Comparison of ENCODE assay signal across 9 mouse cellular contexts in genomic region chr11:62553633-62554032, GRCm38 (mm10). TPM values are rescaled to one million over a fixed set of nuclear protein-coding genes. Genes with fewer than 3 reads are reported as not detected.
DNase-seq lines count a peak whose midpoint lies in the region; ATAC-seq and TF ChIP-seq lines count a peak whose summit lies in the region.
"Had no signal": no experiment of that assay in that cellular context is flagged by ENCODE, and none has a peak within 500 bp of the region (broad histone marks: within the 10 kb centered on the region; RNA-seq: fewer than 3 reads in every experiment).

No protein-coding gene starts in this region.

- DNase-seq in lung, embryonic 14.5 days, result no peak
- no peak for DNase-seq in lung, postnatal 10 days
- no peak for DNase-seq in limb, embryonic 11.5 days (ENCODE audit: low spot score)
- no peak for DNase-seq in layer of hippocampus, adult 9-11 months
- DNase-seq in cerebellum, adult 11 months, result no peak
- DNase-seq: gastrocnemius, postnatal 10 days had no signal

- H3K4me2 ChIP-seq in lung, embryonic 14.5 days, result peak overlapping the region; percentile 99
- H3K4me2 ChIP-seq in limb, embryonic 11.5 days (ENCODE audit: low read depth, severe bottlenecking), result peak overlapping the region; percentile 70
- H3K4me2 ChIP-seq in neural tube, embryonic 15.5 days, result peak overlapping the region; percentile 74

- no peaks in the 10 kb centered on the region for H3K9me3 ChIP-seq in lung, embryonic 14.5 days (ENCODE audit: low read depth, low read length)
- no peaks in the 10 kb centered on the region for H3K9me3 ChIP-seq in limb, embryonic 11.5 days (ENCODE audit: control insufficient read depth, low read length)
- no peaks in the 10 kb centered on the region for H3K9me3 ChIP-seq in neural tube, embryonic 15.5 days (replicated peaks)

- TF ChIP-seq POLR2A in embryonic fibroblast, embryonic 13.5 days (IDR thresholded peaks at IDR 0.05; ENCODE audit: low read depth, low read length), result no peak

- H3K36me3 ChIP-seq in lung, embryonic 14.5 days (ENCODE audit: insufficient read depth), result peaks cover 27% of the 10 kb centered on the region
- H3K36me3 ChIP-seq in limb, embryonic 11.5 days (ENCODE audit: control insufficient read depth, insufficient read depth, low read length), result peaks cover 11% of the 10 kb centered on the region; the same call in 1 of the 2 replicates
- H3K36me3 ChIP-seq in neural tube, embryonic 15.5 days, result 0 out of 2 replicates have a peak, but pooled peaks cover 7% of the 10 kb centered on the region

- 70% methylated on average over 5 of the region's 5 CpGs for WGBS in lung, embryonic 14.5 days
- WGBS in limb, embryonic 11.5 days, result 82% methylated on average over 5 of the region's 5 CpGs
- WGBS in neural tube, embryonic 15.5 days, result 84% methylated on average over 5 of the region's 5 CpGs

- H3K27ac ChIP-seq in lung, embryonic 14.5 days (ENCODE audit: low read depth), result no peak overlapping the region
- H3K27ac ChIP-seq in embryonic fibroblast, embryonic 13.5 days (ENCODE audit: insufficient read depth, low read length), result no peak overlapping the region
- no peak overlapping the region for H3K27ac ChIP-seq in limb, embryonic 11.5 days (replicated peaks; ENCODE audit: low read depth, low read length)
- no peak overlapping the region for H3K27ac ChIP-seq in neural tube, embryonic 15.5 days (replicated peaks)

- no peak for TF ChIP-seq CTCF in lung, embryonic 14.5 days (IDR thresholded peaks at IDR 0.05; ENCODE audit: low read depth)
- no peak for TF ChIP-seq CTCF in embryonic fibroblast, embryonic 13.5 days (IDR thresholded peaks at IDR 0.05; ENCODE audit: borderline replicate concordance, insufficient read depth, low read length)

- no peak for ATAC-seq in lung, embryonic 14.5 days (ENCODE audit: insufficient read depth)
- ATAC-seq in limb, embryonic 11.5 days (ENCODE audit: insufficient number of reproducible peaks, low FRiP score, low TSS enrichment, low read depth), result no peak
- ATAC-seq in neural tube, embryonic 15.5 days (ENCODE audit: low FRiP score), result no peak
- no peak for ATAC-seq in granulocyte monocyte progenitor cell, adult 5-6 weeks (replicated peaks; ENCODE audit: poor library complexity, severe bottlenecking)

- no peaks in the 10 kb centered on the region for H3K27me3 ChIP-seq in lung, embryonic 14.5 days (ENCODE audit: insufficient read depth, low read length)
- no peaks in the 10 kb centered on the region for H3K27me3 ChIP-seq in limb, embryonic 11.5 days (ENCODE audit: control insufficient read depth, insufficient read depth, low read length)
- H3K27me3 ChIP-seq in neural tube, embryonic 15.5 days (replicated peaks), result no peaks in the 10 kb centered on the region

- peak overlapping the region; percentile 55 for H3K4me3 ChIP-seq in lung, embryonic 14.5 days (ENCODE audit: low read depth, low read length)
- peak overlapping the region; percentile 67 for H3K4me3 ChIP-seq in embryonic fibroblast, embryonic 13.5 days (ENCODE audit: insufficient read depth, low read length)
- peak overlapping the region; percentile 42 for H3K4me3 ChIP-seq in limb, embryonic 11.5 days (ENCODE audit: low read depth, low read length)
- peak overlapping the region; percentile 42 for H3K4me3 ChIP-seq in neural tube, embryonic 15.5 days (replicated peaks)

- H3K4me1 ChIP-seq in lung, embryonic 14.5 days (ENCODE audit: insufficient read depth), result peaks cover 21% of the 10 kb centered on the region; the same call in 1 of the 2 replicates
- peaks cover 5% of the 10 kb centered on the region for H3K4me1 ChIP-seq in embryonic fibroblast, embryonic 13.5 days (ENCODE audit: control insufficient read depth, insufficient read depth, low read length)
- peaks cover 10% of the 10 kb centered on the region for H3K4me1 ChIP-seq in limb, embryonic 11.5 days (ENCODE audit: control insufficient read depth, insufficient read depth, low read length)
- H3K4me1 ChIP-seq in neural tube, embryonic 15.5 days, result peaks cover 39% of the 10 kb centered on the region

- H3K9ac ChIP-seq in lung, embryonic 14.5 days, result peak overlapping the region; percentile 55
- no peak overlapping the region for H3K9ac ChIP-seq in limb, embryonic 11.5 days (ENCODE audit: low read length)
- H3K9ac ChIP-seq in neural tube, embryonic 15.5 days (replicated peaks), result peak overlapping the region; percentile 42; the same call in 1 of the 2 replicates

RNA-seq across cellular contexts. Expression of gene Ubb, which starts 2.7 kb away (rescaled TPM):
- 2,928 and 2,952 TPM in 2 replicates for polyA plus RNA-seq in lung, embryonic 14.5 days (2014; fragmentation: Nextera tagmentation; extraction: Ambion mirVana)
- polyA plus RNA-seq in embryonic fibroblast, embryonic 13.5 days (2011; ENCODE audit: insufficient read length, low read depth, missing spikeins), result 493 and 593 TPM in 2 replicates
- polyA plus RNA-seq in limb, embryonic 11.5 days (2014; fragmentation: Nextera tagmentation; extraction: Ambion mirVana), result 3,696 and 3,837 TPM in 2 replicates
- polyA plus RNA-seq in neural tube, embryonic 15.5 days (2015; fragmentation: Nextera tagmentation; extraction: Ambion mirVana), result 4,120 and 4,434 TPM in 2 replicates
- 870 and 954 TPM in 2 replicates for total RNA-seq in granulocyte monocyte progenitor cell, adult 5-6 weeks (2014; fragmentation: Nextera tagmentation)
- total RNA-seq in granulocyte monocyte progenitor cell, adult 5-6 weeks (2017), result 1,051 and 1,247 TPM in 2 replicates

RNA-seq across cellular contexts. Expression of gene Cenpv, which starts 14.6 kb away (rescaled TPM):
- 18.2 and 18.9 TPM in 2 replicates for polyA plus RNA-seq in lung, embryonic 14.5 days (2014; fragmentation: Nextera tagmentation; extraction: Ambion mirVana)
- polyA plus RNA-seq in embryonic fibroblast, embryonic 13.5 days (2011; ENCODE audit: insufficient read length, low read depth, missing spikeins), result 6.3 and 7.3 TPM in 2 replicates
- polyA plus RNA-seq in limb, embryonic 11.5 days (2014; fragmentation: Nextera tagmentation; extraction: Ambion mirVana), result 47.8 and 53.8 TPM in 2 replicates
- 40.1 and 51.3 TPM in 2 replicates for polyA plus RNA-seq in neural tube, embryonic 15.5 days (2015; fragmentation: Nextera tagmentation; extraction: Ambion mirVana)
- total RNA-seq in granulocyte monocyte progenitor cell, adult 5-6 weeks (2014; fragmentation: Nextera tagmentation), result 25.2 and 30.3 TPM in 2 replicates
- 12.8 and 15.7 TPM in 2 replicates for total RNA-seq in granulocyte monocyte progenitor cell, adult 5-6 weeks (2017)

RNA-seq across cellular contexts. Expression of gene Trpv2, which starts 20.7 kb away (rescaled TPM):
- 3.9 and 4.2 TPM in 2 replicates for polyA plus RNA-seq in lung, embryonic 14.5 days (2014; fragmentation: Nextera tagmentation; extraction: Ambion mirVana)
- polyA plus RNA-seq in embryonic fibroblast, embryonic 13.5 days (2011; ENCODE audit: insufficient read length, low read depth, missing spikeins), result 9.6 and 11.4 TPM in 2 replicates
- 0.69 and 1.4 TPM in 2 replicates for polyA plus RNA-seq in limb, embryonic 11.5 days (2014; fragmentation: Nextera tagmentation; extraction: Ambion mirVana)
- 32.3 and 32.9 TPM in 2 replicates for polyA plus RNA-seq in neural tube, embryonic 15.5 days (2015; fragmentation: Nextera tagmentation; extraction: Ambion mirVana)
- 13.8 and 17.5 TPM in 2 replicates for total RNA-seq in granulocyte monocyte progenitor cell, adult 5-6 weeks (2014; fragmentation: Nextera tagmentation)
- 9.2 and 10.7 TPM in 2 replicates for total RNA-seq in granulocyte monocyte progenitor cell, adult 5-6 weeks (2017)
